Mouse (Mus musculus): Measurements from ENCODE around the gene Atp5g2.

GRCm38 (mm10) chr15:102612966-102613365 is 59.2 kb downstream of the Atp5g2 start:
- TF ChIP-seq POLR2A (IDR thresholded peaks at IDR 0.05; ENCODE audit: low read depth, low read length) (no peak), CTCF (conservative IDR thresholded peaks at IDR 0.05; ENCODE audit: insufficient read depth, insufficient read length, low read depth, low read length) (no peak)

All from kidney, adult 2 months (tissue).